Mouse (Mus musculus) MN1 (cell line): ENCODE measurements around the gene Dcpp2.
"Not testable (repeated sequence)": the region's sequence is repeated elsewhere in the genome, so short reads cannot be mapped to it uniquely, and the experiment has no call there.

ENCODE experiments used
- DNase-seq: peaks from one replicate; pipeline ENCODE4 v3.0.0-alpha.2; 2016; ENCODE audit warnings: low spot score

Dcpp2 gene

DNA sequence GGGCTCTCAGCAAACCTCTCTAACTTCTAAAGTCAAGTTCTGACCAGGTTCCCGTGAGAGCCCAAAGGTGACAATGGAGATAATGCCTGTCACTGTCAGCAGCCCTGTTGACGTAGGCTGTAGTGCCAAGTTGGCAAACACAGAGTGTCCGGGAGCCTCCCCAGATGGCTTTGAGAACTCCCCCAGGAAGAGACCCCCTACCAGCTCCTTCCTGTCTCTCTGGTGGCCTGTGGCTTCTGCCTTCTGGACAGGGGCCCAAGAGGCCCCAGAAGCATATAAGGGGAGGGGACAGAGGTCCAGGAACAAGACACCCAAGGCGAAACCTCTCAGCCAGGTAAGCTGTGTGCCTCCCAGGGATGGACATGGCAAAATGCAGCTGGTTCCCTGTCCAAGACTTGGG is at the start of gene Dcpp2, which contains the start of gene Dcpp1:
Gene Dcpp2, plus strand, starts transcription at position 305 of the 400 bp plus-strand sequence.
Gene Dcpp1, plus strand, starts transcription at position 301 of the 400 bp plus-strand sequence.
- DNase-seq: not testable (repeated sequence)

DNA sequence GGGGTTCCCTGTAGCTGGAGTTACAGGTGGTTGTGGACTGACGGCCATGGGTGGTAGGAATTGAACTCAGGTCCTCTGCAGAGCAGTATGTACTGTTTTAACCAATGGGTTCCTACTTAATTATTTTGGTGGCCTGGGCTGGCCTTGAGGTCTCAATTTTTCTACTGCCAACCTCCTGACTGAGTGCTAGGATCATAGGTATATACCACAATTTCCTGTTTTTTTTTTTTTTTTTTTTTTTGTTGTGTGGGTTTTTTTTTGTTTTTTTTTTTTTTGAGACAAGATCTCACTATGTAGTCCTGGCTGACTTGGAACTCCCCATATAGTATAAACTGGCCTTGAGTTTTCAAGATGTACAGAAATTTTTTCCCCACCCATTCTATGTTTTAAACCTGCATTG is 49.5 kb upstream of the Dcpp2 start:
- DNase-seq: no peak

DNA sequence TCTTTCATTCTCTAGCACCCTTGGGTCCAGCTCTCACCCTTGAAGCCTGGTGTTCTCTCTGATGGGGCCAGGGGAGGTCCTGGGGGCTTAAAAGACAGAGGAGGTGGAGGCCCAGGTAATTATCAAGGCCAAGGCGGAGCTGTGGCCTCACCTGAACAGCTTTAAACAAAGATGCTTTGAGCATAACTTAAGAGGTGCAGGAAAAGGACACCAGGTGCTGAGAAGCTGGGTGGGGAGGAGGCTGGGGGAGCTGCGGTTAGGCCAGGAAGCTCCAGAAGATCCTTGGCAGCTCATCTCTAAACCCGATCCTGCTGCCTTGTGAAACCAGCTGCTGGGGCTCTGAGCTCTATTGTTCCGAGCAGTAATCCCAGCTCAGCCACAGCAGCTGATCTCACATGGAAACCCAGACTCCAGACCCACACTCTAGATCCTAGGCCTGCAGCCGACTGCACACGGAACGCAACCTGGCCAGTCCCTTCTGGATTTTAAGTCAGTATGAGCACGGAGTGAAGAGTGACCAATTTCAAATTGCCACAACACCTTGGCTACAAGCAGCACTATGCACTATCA is 44.6 kb upstream of the Dcpp2 start, which contains the start of gene Prss33:
Gene Prss33, minus strand, starts transcription at position 51 of the 570 bp plus-strand sequence.
- no peak for DNase-seq

DNA sequence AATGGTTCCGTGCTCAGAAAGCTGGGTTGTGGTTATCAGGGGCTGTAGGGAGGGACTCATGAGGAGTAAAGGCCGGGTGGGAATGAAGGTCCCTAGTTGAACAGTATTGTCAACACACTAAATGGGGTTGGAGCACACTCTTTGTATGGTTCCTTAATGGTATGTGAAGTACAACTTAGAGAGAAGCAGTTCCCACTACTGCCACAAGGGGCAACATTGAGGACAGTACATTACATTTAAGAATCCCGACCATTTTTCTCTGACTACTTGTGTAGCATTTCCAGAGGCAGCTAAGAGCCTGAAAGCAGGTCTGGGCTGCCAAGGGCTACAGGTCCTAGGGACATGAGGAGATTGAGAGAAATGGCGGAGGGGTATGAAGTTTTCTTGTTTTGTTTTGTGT is 39.5 kb upstream of the Dcpp2 start:
- peak; percentile 69 for DNase-seq

GRCm38 (mm10) chr17:23843141-23843811 is 37.4 kb upstream of the Dcpp2 start:
- DNase-seq: no peak

- no peak for DNase-seq
These were observed 36.8 kb upstream of the Dcpp2 start, which contains the start of the genes Prss32 and Prss41 for GRCm38 (mm10) chr17:23843812-23844273. TSS of gene Prss32 (plus strand) at chr17:23843855. TSS of gene Prss41 (minus strand) at chr17:23844172.

- no peak for DNase-seq
These were observed 30.7 kb upstream of the Dcpp2 start for GRCm38 (mm10) chr17:23850028-23850427.

DNA sequence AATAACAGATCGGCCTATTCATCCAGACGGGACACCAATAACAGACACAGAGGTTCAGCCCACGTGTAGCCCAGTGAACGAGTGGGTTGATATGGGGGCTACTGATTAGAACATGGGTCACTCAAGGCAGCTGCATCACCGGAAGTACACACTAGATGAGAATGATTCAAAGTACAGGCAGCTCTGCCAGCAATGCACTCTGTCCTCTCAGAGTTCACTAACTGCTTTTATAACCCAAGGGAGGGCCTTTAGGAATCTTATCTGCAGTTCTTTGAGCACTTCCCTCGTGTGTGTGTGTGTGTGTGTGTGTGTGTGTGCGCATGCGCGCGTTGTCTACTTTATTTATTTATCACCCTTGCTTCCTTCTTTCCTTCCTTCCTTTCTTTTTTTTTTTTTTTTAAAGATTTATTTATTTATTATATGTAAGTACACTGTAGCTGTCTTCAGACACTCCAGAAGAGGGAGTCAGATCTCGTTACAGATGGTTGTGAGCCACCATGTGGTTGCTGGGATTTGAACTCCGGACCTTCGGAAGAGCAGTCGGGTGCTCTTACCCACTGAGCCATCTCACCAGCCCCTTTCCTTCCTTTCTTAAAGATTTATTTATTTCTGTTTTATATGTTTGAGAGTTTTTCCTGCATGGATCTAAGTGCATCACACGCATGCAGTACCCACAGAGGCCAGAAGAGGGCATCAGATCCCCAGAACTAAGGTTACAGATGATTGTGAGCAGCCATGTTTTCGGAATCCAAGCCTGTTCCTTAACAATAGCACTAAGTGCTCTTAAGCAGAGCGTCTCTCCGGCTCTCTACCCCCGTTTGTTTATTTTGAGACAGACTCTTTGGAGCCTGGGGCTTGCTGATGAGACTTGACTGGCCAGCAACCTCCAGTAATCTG is 29.6 kb upstream of the Dcpp2 start:
- peak; percentile 43 for DNase-seq

- DNase-seq: peak; percentile 66
These were observed 27.4 kb upstream of the Dcpp2 start for GRCm38 (mm10) chr17:23853292-23853691.

DNA sequence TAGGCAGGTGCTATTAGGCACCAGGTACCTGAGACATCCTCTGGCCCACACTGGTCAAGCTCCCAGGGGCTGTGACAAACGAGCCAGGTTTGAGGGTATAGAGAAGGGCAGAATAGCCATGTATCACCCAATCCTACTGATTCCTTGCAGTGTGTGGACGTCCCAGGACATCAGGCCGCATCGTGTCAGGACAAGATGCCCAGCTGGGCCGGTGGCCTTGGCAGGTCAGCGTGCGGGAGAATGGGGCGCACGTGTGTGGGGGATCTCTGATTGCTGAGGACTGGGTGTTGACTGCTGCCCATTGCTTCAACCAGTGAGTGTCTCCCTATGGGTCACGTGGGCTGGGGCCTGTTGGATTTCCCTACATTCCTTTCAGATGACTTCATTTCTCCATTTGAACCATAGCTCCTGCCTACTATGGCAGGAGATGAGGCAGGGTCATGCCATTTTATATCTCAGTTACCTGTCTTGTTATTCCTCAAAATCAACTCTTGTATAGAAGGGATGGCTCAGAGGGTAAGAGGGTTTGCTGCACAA is 26.4 kb upstream of the Dcpp2 start:
- DNase-seq: no peak

DNA sequence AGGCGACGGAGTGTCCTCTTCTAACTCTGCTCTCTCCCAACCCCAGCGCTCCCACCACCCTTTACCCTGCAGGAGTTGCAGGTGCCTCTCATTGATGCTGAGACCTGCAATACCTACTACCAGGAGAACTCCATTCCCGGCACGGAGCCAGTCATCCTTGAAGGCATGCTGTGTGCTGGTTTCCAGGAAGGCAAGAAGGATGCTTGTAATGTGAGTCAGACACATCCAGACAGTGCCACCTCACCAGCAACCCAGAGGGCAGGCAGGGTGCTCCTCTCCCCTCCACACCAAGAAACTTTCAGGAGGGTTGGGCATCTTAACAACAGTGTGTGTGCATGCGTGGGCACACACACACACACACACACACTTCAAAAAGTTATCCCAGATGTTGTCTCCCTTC is 23.5 kb upstream of the Dcpp2 start:
- DNase-seq: no peak

- DNase-seq: no peak
These were observed 22.8 kb upstream of the Dcpp2 start for GRCm38 (mm10) chr17:23857913-23858312.

DNA sequence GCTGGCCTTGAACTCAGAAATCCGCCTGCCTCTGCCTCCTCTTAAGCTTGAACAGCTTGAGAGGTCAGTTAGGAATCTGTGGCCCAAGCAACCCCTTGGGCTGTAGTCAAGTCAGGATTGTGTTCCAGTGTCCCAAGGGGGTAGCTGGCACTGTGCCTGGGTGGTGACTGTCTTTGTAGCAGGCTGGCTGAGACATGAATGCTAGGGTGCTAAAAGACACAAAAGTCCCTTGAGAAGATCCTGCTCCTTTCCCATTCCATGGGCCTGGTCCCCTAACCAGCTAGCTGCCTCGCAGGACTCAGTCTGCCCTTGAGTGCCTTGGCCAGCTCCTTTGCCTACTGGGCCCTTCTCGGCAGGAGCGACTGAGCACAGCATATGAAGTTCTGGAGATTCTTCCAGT is 17.8 kb upstream of the Dcpp2 start:
- DNase-seq: no peak

- no peak for DNase-seq
These were observed 12.9 kb upstream of the Dcpp2 start, which contains the start of gene Prss21 for GRCm38 (mm10) chr17:23867756-23868155. TSS of gene Prss21 (plus strand) at chr17:23868056.

DNA sequence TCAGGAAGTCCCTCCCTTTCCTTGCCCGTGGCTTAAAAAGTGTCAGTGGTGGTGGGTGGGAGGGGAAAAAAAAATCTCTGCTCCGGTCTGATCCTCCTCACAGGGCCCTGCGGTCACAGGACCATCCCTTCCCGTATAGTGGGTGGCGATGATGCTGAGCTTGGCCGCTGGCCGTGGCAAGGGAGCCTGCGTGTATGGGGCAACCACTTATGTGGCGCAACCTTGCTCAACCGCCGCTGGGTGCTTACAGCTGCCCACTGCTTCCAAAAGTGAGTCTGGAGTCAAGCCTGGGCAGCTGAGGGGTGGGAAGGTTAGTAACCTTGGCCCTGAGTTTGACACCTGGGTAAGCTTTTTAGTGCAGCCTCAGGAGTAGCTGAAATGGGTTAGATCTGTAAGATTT is 12.2 kb upstream of the Dcpp2 start:
- DNase-seq: no peak

DNA sequence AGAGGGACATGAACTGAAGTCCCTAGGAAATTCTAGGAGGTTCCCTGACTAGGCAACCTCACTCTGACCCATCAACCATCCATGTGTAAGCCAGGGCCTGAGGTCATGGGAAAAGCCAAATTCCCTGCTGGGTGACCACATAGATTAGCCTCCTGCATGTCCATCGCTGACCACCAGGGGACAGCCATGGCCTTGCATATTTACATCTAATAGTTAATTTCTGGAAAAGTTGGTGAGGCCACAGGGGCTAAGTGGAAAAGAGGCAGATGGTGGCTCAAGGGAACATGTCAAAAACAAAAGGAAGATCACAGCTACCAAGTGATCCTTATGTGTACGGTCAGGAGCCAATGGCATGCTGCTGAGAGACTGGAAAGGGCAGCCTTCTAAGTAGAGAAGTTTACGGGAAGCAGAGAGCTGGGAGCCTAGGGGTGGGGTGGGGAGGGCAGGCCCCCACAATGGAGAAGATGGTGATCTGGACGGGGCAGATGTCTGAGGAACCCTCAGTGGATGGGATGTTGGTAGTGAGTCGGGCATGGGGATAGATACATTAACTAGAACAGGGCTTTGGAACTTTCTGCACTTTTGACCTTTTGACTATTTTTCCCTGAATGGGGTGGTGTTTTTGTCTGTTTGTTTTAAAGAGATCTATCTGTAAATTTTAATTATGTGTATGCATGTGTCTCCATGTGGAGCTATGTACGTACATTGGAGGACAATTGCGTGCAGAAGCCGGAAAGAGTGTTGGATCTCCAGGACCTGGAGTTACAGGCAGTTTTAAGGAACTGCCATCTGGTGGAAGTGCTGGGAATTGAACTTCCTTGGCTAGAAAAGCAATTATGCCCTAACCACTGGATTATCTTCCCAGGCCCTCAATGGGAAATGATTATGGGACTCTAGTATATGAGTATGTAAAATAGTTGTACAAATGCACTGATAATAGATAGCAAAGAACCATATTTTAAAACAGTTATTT is 6.5 kb upstream of the Dcpp2 start:
- DNase-seq: peak; percentile 75

GRCm38 (mm10) chr17:23876741-23877140 is 3.9 kb upstream of the Dcpp2 start:
- no peak for DNase-seq

DNA sequence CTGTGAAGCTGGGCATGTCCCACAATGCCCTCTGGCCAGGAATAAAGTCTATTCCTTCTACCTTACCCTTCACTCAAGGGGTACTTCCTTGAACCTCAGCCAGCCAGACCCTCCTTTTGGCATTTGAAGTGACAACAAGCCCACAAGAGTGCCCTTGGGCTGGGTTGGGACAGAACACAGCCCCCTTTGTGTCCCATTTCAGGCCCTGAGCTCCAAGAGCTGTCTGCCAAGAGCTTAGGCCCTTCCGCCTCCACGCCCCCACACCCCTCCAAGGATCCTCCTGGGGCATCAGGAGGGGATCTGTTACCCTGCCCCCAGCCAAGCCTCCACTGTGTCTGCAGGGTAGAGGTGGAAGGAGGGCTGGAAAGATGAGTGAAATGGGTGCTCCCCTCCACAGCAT is 3.5 kb upstream of the Dcpp2 start:
- no peak for DNase-seq

GRCm38 (mm10) chr17:23917158-23917557 is 36.5 kb downstream of the Dcpp2 start, which contains the start of gene Dcpp3:
TSS of gene Dcpp3 (plus strand) at chr17:23917458.
- DNase-seq: not testable (repeated sequence)

DNA sequence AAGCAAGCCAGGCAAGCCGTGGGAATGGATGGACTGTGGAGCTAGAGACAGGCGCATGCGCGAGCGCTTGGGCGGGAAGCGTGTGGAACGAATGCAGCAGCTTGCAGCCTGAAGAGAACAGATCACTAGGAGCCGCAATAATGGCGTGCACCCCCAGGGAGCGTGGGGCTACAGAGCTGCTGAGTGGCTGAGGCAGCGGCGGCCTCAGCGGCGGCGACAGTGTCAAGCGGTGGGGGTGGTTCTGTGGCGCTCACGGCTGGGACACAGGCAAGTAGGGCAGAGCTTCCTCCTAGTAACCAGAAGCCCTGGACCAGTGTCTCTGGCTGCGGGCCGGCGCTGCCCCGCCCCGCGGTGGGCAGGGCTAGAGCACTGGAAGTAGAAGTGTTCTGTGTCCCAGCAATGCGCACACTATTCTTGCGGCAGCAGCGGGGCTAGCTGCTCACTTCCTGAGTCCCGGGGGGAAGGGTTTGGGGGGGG is 43.9 kb downstream of the Dcpp2 start:
- DNase-seq: peak; percentile 93

GRCm38 (mm10) chr17:23925090-23925493 is 44.4 kb downstream of the Dcpp2 start:
- DNase-seq: peak; percentile 86
